Mouse (Mus musculus) embryonic stem cell, embryonic (primary cell): ENCODE data around the gene Rpl41.

Source experiments
- CTCF ChIA-PET, 4 experiments: fragments of 300-600 bp in 2 of 4; fragments of 350-600 bp in 2 of 4; sonication (Branson Sonifier 250); formaldehyde crosslinking; loops; one replicate each; lab custom pipeline; 2022; ENCODE audit warnings: inconsistent platforms in 2 of 4; lab: Charles Lee
- POLR2A ChIA-PET, 4 experiments: fragments of 300-600 bp in 2 of 4; fragments of 350-600 bp in 2 of 4; sonication (Branson Sonifier 250); formaldehyde crosslinking; loops; one replicate each; lab custom pipeline; 2022; ENCODE audit warnings: antibody characterized with exemption in 4 of 4, inconsistent platforms in 1 of 4; lab: Charles Lee

The Rpl41 gene

DNA sequence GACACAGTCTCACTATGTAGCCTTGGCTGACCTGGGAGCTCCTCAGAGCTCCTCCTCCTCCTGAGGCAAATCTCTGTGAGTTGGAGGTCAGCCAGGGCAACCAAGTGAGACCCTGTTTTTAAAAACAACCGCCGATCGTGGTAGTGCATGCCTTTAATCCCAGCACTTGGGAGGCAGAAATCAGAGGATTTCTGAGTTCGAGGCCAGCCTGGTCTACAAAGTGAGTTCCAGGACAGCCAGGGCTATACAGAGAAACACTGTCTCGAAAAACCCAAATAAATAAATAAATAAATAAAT, 43.8 kb downstream of the Rpl41 start:
- ChIA-PET POLR2A (interaction anchor here in 3 of 4 experiments (0.7 to 2.9 kb wide), 8 partner anchors 11 to 356 kb away, joined by 3 to 11 read pairs (median 4); partner anchors contain the start of genes Myl6 (in 2 of the 3), Esyt1 (in 1 of the 3), Nabp2 (in 1 of the 3) and Rnf41 (in 1 of the 3)), CTCF (interaction anchor here in 1 of 4 experiments (1.2 kb wide), 1 partner anchor 13 kb away, joined by 3 read pairs; no protein-coding TSS in a partner anchor)

DNA sequence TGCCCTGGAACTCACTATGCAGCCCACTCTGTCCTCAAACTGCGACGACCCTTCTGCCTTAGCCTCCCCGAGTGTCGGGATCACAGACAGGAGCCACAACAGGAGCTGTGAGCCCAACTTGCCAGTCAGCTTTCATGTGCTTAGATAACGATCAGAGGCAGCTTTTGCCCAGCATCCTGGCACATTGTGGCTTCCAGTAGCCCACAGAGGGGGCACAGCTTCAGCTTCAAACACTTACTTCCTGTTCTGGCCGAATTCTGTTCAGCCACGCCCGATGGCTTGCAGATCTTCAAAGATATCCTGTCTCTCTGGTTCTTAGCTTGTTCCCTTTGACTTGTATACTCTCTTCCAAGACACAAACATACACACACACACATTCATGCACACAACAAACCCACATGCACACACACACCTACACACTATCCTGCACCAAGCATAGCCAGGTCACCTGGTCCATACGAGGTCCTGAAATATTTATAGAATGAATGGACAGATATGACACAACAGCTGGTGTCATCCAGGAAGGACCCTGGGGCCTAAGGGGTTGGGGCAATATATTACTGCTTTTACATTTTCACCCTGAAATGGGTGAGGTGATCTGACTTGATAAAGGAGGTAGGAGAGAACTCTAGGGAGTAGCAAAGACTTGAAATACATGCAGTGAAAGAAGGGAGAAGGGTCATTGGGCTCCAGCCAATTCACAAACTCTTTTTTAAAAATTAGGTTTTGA, 44.3 kb downstream of the Rpl41 start:
- ChIA-PET POLR2A (interaction anchor here (0.6 to 2.9 kb wide), 11 partner anchors 8 to 355 kb away, joined by 3 to 11 read pairs (median 4); partner anchors contain the start of genes Myl6 (in 2 of the 4), Esyt1 (in 1 of the 4), Nabp2 (in 1 of the 4) and Rnf41 (in 1 of the 4)), CTCF (interaction anchor here in 2 of 4 experiments (0.6 to 1.2 kb wide), 3 partner anchors 14 to 86 kb away, joined by 3 read pairs; no protein-coding TSS in a partner anchor)

DNA sequence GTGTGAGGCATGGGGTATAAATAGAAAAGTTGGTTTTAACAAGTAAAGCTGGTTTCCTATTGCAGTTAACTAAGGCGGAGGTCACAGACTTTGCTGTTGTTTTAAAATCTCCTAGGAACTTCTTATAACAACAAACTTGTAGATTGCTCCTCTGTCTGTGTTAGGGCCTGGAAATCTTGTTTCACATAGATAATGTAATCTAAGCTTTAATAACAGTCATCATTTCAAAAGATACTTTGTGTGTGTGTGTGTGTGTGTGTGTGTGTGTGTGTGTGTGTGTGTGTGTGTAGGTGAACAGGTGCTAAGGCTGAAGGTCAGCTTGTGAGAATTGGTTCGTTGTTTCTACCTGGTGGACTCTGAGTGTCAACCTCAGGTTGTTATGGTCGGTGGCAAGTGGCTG, 45.1 kb downstream of the Rpl41 start:
- CTCF ChIA-PET: interaction anchor here in 2 of 4 experiments (0.6 to 1.2 kb wide), 5 partner anchors 15 to 104 kb away, joined by 3 to 4 read pairs (median 3); no protein-coding TSS in a partner anchor

DNA sequence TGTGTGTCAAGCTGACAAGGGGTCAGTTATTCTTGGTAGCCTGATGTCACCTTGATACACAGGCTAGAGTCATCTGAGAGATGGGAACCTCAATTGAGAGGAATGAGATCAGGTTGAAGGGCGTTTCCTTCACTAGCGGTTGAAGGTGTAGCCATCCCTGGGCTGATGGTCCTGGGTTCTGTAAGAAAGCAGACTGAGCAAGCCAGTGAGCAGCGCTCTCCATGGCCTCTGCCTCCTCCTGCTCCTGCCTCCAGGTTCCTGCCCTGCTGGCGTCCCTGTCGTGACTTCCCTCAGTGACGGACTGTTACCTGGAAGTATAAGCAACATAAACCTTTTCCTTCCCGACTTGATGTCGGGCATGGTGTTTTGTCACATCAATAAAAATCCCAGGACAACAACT, 45.6 kb downstream of the Rpl41 start:
- CTCF ChIA-PET: interaction anchor here in 1 of 4 experiments (0.6 to 1.1 kb wide), 2 partner anchors 15 to 104 kb away, joined by 3 read pairs; no protein-coding TSS in a partner anchor
- POLR2A ChIA-PET: interaction anchor here in 3 of 4 experiments (0.6 to 2.9 kb wide), 5 partner anchors 9 to 1131 kb away, joined by 3 to 11 read pairs (median 5); partner anchors contain the start of genes Esyt1 (in 1 of the 3) and Myl6 (in 1 of the 3)

More for the DNA sequence above, 45.1 kb downstream of the Rpl41 start:
- POLR2A ChIA-PET: interaction anchor here in 3 of 4 experiments (0.6 to 2.9 kb wide), 9 partner anchors 8 to 1132 kb away, joined by 3 to 11 read pairs (median 5); partner anchors contain the start of genes Myl6 (in 2 of the 3) and Esyt1 (in 1 of the 3)

DNA sequence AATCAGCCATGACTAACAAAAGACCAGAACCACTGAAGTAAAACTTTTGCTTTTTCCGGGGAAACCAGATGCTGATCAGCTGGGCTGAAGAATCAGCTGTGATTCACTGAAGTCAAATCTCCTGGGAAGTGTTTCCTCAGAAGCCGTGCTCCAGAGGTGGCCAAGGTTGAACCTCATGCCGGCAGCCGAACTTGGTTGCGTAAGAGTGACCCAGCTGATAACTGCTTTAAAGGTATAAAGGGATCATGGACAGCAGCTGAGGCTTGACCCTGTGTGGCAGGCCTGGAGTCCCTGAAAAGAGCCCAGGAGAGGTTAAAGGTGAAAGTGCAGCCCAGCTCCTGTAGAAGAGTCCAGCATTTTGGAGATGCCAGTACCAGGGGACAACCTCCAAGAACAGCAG, 46.8 kb downstream of the Rpl41 start:
- CTCF ChIA-PET: no interaction called here
- POLR2A ChIA-PET: interaction anchor here in 3 of 4 experiments (0.7 to 1.6 kb wide), 8 partner anchors 9 to 287 kb away, joined by 3 to 8 read pairs (median 3); partner anchors contain the start of genes Myl6 (in 2 of the 3) and Esyt1 (in 1 of the 3)

DNA sequence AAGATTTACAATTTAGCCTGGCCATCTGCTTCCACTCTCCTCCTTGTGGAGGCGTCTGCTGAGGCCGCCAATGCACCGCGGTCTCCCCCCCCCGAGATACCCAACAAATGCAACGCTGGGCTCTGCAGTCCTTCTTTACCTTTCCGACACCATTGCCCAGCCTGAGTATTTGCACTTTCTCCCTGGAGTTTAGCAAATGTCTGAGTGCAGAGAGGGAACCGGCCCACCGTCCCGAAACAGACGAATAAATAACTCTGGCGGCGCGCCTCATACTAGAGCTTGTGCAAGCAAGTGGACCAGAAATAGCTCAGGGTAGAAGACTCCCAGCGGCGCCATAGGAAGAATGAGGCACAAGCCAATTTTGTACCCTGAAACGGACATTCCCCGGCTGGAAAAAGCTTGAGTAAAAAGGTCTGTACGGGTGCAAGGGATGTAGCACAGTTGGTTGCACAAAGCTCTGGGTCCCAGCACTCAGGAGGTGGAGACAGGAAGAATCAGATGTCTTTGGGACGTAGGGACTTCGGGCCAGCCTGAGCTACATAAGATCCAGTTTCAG, 49.9 kb downstream of the Rpl41 start:
- CTCF ChIA-PET: interaction anchor here (0.5 to 2.5 kb wide), 25 partner anchors 11 to 305 kb away, joined by 3 to 15 read pairs (median 3); partner anchors contain the start of genes Esyt1 (in 2 of the 4), Nabp2 (in 1 of the 4), Pa2g4 (in 1 of the 4) and Rnf41 (in 1 of the 4)

DNA sequence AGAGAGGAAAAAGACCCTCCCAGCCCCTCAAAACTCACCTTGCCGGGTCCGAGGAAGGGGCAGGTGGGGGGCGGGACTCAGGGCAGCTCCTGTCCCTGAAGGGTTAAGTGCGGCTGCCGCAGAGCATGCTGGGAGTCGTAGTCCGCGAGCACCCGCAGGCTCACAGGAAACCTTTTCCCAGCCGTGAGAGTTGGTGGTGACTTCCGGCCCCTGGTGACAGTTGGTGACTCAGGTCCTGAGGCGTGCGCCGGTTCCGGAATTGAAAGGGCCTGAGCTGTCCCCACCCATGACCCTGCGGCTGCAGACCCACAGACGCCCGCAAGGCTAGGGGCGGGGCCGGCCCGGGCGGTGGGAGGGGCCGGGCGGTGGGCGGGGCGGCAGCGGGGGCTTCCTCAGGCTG, 50.5 kb downstream of the Rpl41 start, which contains the start of gene Myl6b:
Myl6b (minus strand) TSS at position 96 of the 400 bp plus-strand sequence.
- POLR2A ChIA-PET: interaction anchor here (0.6 to 3.3 kb wide), 92 partner anchors 8 to 542 kb away, joined by 3 to 77 read pairs (median 5); partner anchors contain the start of genes Zc3h10 (in 4 of the 4), Esyt1 (in 3 of the 4), Nabp2 (in 3 of the 4) and Pa2g4 (in 3 of the 4)
- CTCF ChIA-PET: interaction anchor here (0.5 to 2.5 kb wide), 18 partner anchors 14 to 276 kb away, joined by 3 to 15 read pairs (median 3); partner anchors contain the start of genes Esyt1 (in 3 of the 4), Nabp2 (in 1 of the 4), Pa2g4 (in 1 of the 4) and Rnf41 (in 1 of the 4)

More for the DNA sequence above, 49.9 kb downstream of the Rpl41 start:
- POLR2A ChIA-PET: interaction anchor here (0.6 to 3.3 kb wide), 100 partner anchors 8 to 1150 kb away, joined by 3 to 77 read pairs (median 4); partner anchors contain the start of genes Zc3h10 (in 4 of the 4), Esyt1 (in 3 of the 4), Nabp2 (in 3 of the 4) and Pa2g4 (in 3 of the 4)
